Mouse (Mus musculus) erythroid progenitor cell, adult 5-6 weeks (primary cell): ENCODE results near the gene Bcl2a1d. TPM values are rescaled to one million over a fixed set of nuclear protein-coding genes. Genes with fewer than 3 reads are reported as not detected.
"Not testable (repeated sequence)": the region's sequence is repeated elsewhere in the genome, so short reads cannot be mapped to it uniquely, and the experiment has no call there.

Experiments used
- ATAC-seq: replicated peaks from 2 replicates; pipeline ENCODE4 v1.8.0; 2016; ENCODE audit warnings: moderate number of reproducible peaks, mild to moderate bottlenecking, moderate TSS enrichment, inconsistent platforms; ENCODE audit not compliant: poor library complexity, low FRiP score, severe bottlenecking
- total RNA-seq, 2 experiments: library from RNA; stranded (forward) in 1 of 2; stranded (reverse) in 1 of 2; fragments of 150-400 nt in 1 of 2; fragments of 186-747, 209-891 nt in 1 of 2; gene quantifications; 2 replicates each; pipeline versions ENCODE4 v1.2.3 to v1.2.4; 2015 to 2017; ENCODE audit warnings: low replicate concordance in 2 of 2

The Bcl2a1d gene
- 3.2 and 11.3 TPM in 2 replicates for total RNA-seq (2015; ENCODE audit: low replicate concordance)
- 3.1 TPM in 1 of 2 replicates, not detected in the other for total RNA-seq (2017; ENCODE audit: low replicate concordance)

- not testable (repeated sequence) for ATAC-seq
These were observed at the start of gene Bcl2a1d for GRCm38 (mm10) chr9:88731728-88732127. TSS of gene Bcl2a1d (minus strand) at chr9:88731914.

- not testable (repeated sequence) for ATAC-seq
These were observed 38.5 kb upstream of the Bcl2a1d start for GRCm38 (mm10) chr9:88770239-88770638.

GRCm38 (mm10) chr9:88769470-88769869 lies 37.8 kb upstream of the Bcl2a1d start:
- ATAC-seq = not testable (repeated sequence)

GRCm38 (mm10) chr9:88746687-88747086 lies 15.0 kb upstream of the Bcl2a1d start:
- ATAC-seq = not testable (repeated sequence)

- not testable (repeated sequence) for ATAC-seq
These were observed 14.3 kb upstream of the Bcl2a1d start for GRCm38 (mm10) chr9:88746046-88746445.

GRCm38 (mm10) chr9:88735289-88735688 lies 3.6 kb upstream of the Bcl2a1d start:
- ATAC-seq = not testable (repeated sequence)

- not testable (repeated sequence) for ATAC-seq
These were observed 1.5 kb upstream of the Bcl2a1d start for GRCm38 (mm10) chr9:88733182-88733581.

- ATAC-seq = not testable (repeated sequence)
These were observed 620 bp upstream of the Bcl2a1d start for GRCm38 (mm10) chr9:88732334-88732733.

- ATAC-seq = not testable (repeated sequence)
These were observed 3.4 kb downstream of the Bcl2a1d start for GRCm38 (mm10) chr9:88728311-88728710.

- ATAC-seq = not testable (repeated sequence)
These were observed 10.1 kb downstream of the Bcl2a1d start for GRCm38 (mm10) chr9:88721628-88722027.

- peak; percentile 55 for ATAC-seq
These were observed 11.7 kb downstream of the Bcl2a1d start, which contains the start of gene Mthfsl for GRCm38 (mm10) chr9:88719989-88720537. TSS of gene Mthfsl (minus strand) at chr9:88720296.

GRCm38 (mm10) chr9:88719073-88719921 lies 12.4 kb downstream of the Bcl2a1d start:
- peak; percentile 94 for ATAC-seq

GRCm38 (mm10) chr9:88718593-88718992 lies 13.1 kb downstream of the Bcl2a1d start:
- not testable (repeated sequence) for ATAC-seq

- ATAC-seq = peak; percentile 60; the same call in 1 of the 2 replicates
These were observed 13.6 kb downstream of the Bcl2a1d start for GRCm38 (mm10) chr9:88718140-88718539.

GRCm38 (mm10) chr9:88714515-88714914 lies 17.2 kb downstream of the Bcl2a1d start:
- not testable (repeated sequence) for ATAC-seq

GRCm38 (mm10) chr9:88712164-88712749 lies 19.5 kb downstream of the Bcl2a1d start:
- ATAC-seq = not testable (repeated sequence)

GRCm38 (mm10) chr9:88710910-88711438 lies 20.7 kb downstream of the Bcl2a1d start:
- ATAC-seq = not testable (repeated sequence)

- not testable (repeated sequence) for ATAC-seq
These were observed 21.3 kb downstream of the Bcl2a1d start for GRCm38 (mm10) chr9:88710439-88710838.

- not testable (repeated sequence) for ATAC-seq
These were observed 21.9 kb downstream of the Bcl2a1d start for GRCm38 (mm10) chr9:88709794-88710193.

GRCm38 (mm10) chr9:88709304-88709703 lies 22.4 kb downstream of the Bcl2a1d start:
- no peak for ATAC-seq
